Mouse (Mus musculus): ENCODE results near the gene Ccr6. TPM values are rescaled to one million over a fixed set of nuclear protein-coding genes. Genes with fewer than 3 reads are reported as not detected.
"Not testable (repeated sequence)": the region's sequence is repeated elsewhere in the genome, so short reads cannot be mapped to it uniquely, and the experiment has no call there.

Gene Ccr6
- 0.18 TPM in 1 of 2 replicates, not detected in the other for polyA plus RNA-seq (2014; fragmentation: Nextera tagmentation; extraction: Ambion mirVana)

GRCm38 (mm10) chr17:8235743-8236142 lies at the start of gene Ccr6:
Gene Ccr6 (plus strand): TSS chr17:8236043.
- ATAC-seq (ENCODE audit: low read depth), result no peak
- H3K4me2 ChIP-seq (ENCODE audit: low read depth, low read length), result no peak within 1 kb of the TSS
- 73% methylated on average over 3 of the region's 3 CpGs for WGBS
- H3K9ac ChIP-seq (ENCODE audit: low read depth, low read length), result no peak within 1 kb of the TSS
- no peak within 1 kb of the TSS for H3K27ac ChIP-seq (replicated peaks; ENCODE audit: low read depth, low read length)
- H3K4me3 ChIP-seq (ENCODE audit: low read depth, low read length), result no peak within 1 kb of the TSS
- H3K27me3 ChIP-seq (replicated peaks; ENCODE audit: control insufficient read depth, insufficient read depth, low read length), result no peaks in the 10 kb centered on the region
- peaks cover 2% of the 10 kb centered on the region; the same call in 1 of the 2 replicates for H3K9me3 ChIP-seq (ENCODE audit: control insufficient read depth, low read length)
- no peaks in the 10 kb centered on the region for H3K4me1 ChIP-seq (ENCODE audit: control insufficient read depth, insufficient read depth, low read length)
- DNase-seq (ENCODE audit: low spot score), result no peak
- no peaks in the 10 kb centered on the region for H3K36me3 ChIP-seq (ENCODE audit: control insufficient read depth, insufficient read depth, low read length)

GRCm38 (mm10) chr17:8193678-8194077 lies 42.2 kb upstream of the Ccr6 start:
- H3K4me2 ChIP-seq (ENCODE audit: low read depth, low read length), result no peak overlapping the region
- no peaks in the 10 kb centered on the region for H3K4me1 ChIP-seq (ENCODE audit: control insufficient read depth, insufficient read depth, low read length)
- no peak overlapping the region for H3K9ac ChIP-seq (ENCODE audit: low read depth, low read length)
- H3K4me3 ChIP-seq (ENCODE audit: low read depth, low read length), result no peak overlapping the region
- H3K36me3 ChIP-seq (ENCODE audit: control insufficient read depth, insufficient read depth, low read length), result peaks cover 64% of the 10 kb centered on the region
- no peaks in the 10 kb centered on the region for H3K9me3 ChIP-seq (ENCODE audit: control insufficient read depth, low read length)
- no peaks in the 10 kb centered on the region for H3K27me3 ChIP-seq (replicated peaks; ENCODE audit: control insufficient read depth, insufficient read depth, low read length)
- DNase-seq (ENCODE audit: low spot score), result no peak
- ATAC-seq (ENCODE audit: low read depth), result no peak
- no peak overlapping the region for H3K27ac ChIP-seq (replicated peaks; ENCODE audit: low read depth, low read length)
- 86% methylated on average over 8 of the region's 8 CpGs for WGBS

DNA sequence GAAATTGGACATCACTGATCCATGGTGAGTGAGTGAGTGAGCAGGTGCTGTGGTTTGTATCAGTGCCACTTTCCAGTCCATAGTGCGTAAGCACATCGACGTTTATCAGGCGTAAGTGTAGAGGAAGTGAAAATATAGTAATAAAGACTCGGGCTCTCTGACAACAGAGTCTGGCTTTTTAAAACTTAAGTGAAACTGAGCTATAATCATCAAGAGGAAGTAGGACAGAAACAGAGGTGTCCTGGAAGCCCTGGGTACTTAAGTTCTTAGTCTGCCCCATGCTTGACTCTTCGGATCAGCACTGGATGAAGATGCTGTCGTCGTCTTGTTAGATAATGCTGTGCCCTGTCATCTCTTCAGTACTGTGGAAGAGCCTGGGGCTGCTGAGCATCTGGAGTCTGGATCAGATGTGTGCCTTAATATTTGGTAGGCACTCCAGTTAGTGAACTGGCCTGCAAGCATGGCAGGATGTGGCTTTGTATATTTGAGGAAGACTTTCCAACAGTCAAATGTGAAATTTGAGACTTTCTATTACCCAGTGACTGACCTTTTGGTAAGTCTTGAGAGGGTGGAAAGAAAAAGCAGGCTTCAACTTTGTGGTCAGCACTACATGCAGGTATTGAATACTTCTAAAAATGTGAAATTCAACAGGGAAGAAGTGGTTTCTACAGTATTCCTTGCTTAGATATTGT lies 40.0 kb upstream of the Ccr6 start:
- ATAC-seq (ENCODE audit: low read depth), result no peak
- WGBS, result 85% methylated on average over 8 of the region's 8 CpGs
- H3K36me3 ChIP-seq (ENCODE audit: control insufficient read depth, insufficient read depth, low read length), result peaks cover 45% of the 10 kb centered on the region

DNA sequence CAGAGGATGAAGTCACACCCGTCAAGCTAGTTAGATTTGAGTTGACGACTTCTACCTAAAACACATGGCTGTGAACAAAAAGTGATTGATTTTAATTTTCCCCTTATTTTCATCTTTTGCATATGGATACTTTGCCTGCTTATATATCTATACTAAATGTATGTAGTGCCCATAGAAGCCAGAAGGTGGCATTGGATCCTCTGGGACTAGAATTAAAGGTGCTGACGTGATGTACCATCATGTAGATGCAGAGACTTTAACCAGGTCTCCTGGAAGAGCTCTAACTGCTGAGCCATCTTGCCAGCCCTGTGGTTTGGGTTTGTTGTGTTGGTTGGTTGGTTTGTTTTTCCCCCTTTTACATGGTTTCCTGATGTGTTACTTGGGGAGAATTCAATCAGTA lies 38.2 kb upstream of the Ccr6 start:
- H3K4me1 ChIP-seq (ENCODE audit: control insufficient read depth, insufficient read depth, low read length), result no peaks in the 10 kb centered on the region
- 72% methylated on average over 3 of the region's 3 CpGs for WGBS
- no peaks in the 10 kb centered on the region for H3K9me3 ChIP-seq (ENCODE audit: control insufficient read depth, low read length)
- peaks cover 33% of the 10 kb centered on the region for H3K36me3 ChIP-seq (ENCODE audit: control insufficient read depth, insufficient read depth, low read length)
- H3K4me3 ChIP-seq (ENCODE audit: low read depth, low read length), result no peak overlapping the region
- H3K9ac ChIP-seq (ENCODE audit: low read depth, low read length), result no peak overlapping the region
- H3K27ac ChIP-seq (replicated peaks; ENCODE audit: low read depth, low read length), result no peak overlapping the region
- H3K4me2 ChIP-seq (ENCODE audit: low read depth, low read length), result no peak overlapping the region
- DNase-seq (ENCODE audit: low spot score), result peak; percentile 5
- no peak for ATAC-seq (ENCODE audit: low read depth)
- H3K27me3 ChIP-seq (replicated peaks; ENCODE audit: control insufficient read depth, insufficient read depth, low read length), result no peaks in the 10 kb centered on the region

More for the DNA sequence above, 40.0 kb upstream of the Ccr6 start:
- no peak overlapping the region for H3K27ac ChIP-seq (replicated peaks; ENCODE audit: low read depth, low read length)
- H3K4me3 ChIP-seq (ENCODE audit: low read depth, low read length), result no peak overlapping the region
- no peak overlapping the region for H3K4me2 ChIP-seq (ENCODE audit: low read depth, low read length)
- no peaks in the 10 kb centered on the region for H3K4me1 ChIP-seq (ENCODE audit: control insufficient read depth, insufficient read depth, low read length)
- H3K9ac ChIP-seq (ENCODE audit: low read depth, low read length), result no peak overlapping the region
- H3K9me3 ChIP-seq (ENCODE audit: control insufficient read depth, low read length), result no peaks in the 10 kb centered on the region
- DNase-seq (ENCODE audit: low spot score), result no peak
- H3K27me3 ChIP-seq (replicated peaks; ENCODE audit: control insufficient read depth, insufficient read depth, low read length), result no peaks in the 10 kb centered on the region

DNA sequence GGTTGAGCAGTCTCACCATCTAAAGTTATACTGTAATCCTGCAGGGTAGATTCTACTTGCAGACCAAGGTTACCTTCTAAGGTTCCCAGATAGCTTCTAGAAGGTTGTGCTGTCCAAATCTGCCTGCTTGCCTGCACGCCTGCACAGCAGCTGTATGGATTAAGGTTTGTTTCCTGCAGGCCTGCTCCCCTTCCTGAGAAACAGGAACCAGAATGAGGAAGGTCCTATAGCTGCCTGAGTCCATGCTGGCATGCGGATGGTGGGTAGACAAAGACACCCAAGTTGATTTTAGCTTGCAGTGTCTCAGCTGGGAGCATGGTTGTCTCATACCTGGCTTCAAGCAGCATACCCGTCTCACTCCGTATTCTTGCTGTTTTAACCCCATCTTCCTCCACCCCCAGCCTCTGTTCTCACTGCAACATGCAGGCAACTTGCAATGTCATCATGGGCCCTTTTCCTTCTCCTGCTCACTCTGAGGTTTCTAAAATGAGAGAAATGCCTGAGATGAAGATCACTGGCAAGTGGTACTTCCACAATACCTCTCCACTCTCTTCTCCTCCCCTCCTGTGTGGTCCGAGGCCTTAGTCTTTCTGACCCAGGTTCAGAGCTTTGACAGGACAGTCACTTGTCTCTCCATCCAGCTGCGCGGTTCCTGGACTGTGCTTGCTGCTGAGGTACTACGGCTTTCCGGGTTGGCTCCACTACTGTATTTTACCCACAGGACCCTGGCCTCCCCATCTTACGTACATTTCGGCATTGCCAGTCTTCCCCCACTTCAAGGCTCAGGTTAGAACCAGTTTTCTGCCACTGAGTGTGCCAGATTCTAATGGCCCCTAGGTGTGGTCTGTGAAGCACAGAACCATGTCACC lies 36.5 kb upstream of the Ccr6 start:
- ATAC-seq (ENCODE audit: low read depth) (no peak), DNase-seq (ENCODE audit: low spot score) (no peak)
- WGBS, result 83% methylated on average over 11 of the region's 11 CpGs
- peaks cover 22% of the 10 kb centered on the region for H3K36me3 ChIP-seq (ENCODE audit: control insufficient read depth, insufficient read depth, low read length)
- H3K4me2 ChIP-seq (ENCODE audit: low read depth, low read length), result no peak overlapping the region
- H3K9me3 ChIP-seq (ENCODE audit: control insufficient read depth, low read length), result no peaks in the 10 kb centered on the region
- no peaks in the 10 kb centered on the region for H3K4me1 ChIP-seq (ENCODE audit: control insufficient read depth, insufficient read depth, low read length)
- H3K4me3 ChIP-seq (ENCODE audit: low read depth, low read length), result no peak overlapping the region
- H3K27me3 ChIP-seq (replicated peaks; ENCODE audit: control insufficient read depth, insufficient read depth, low read length), result no peaks in the 10 kb centered on the region
- H3K27ac ChIP-seq (replicated peaks; ENCODE audit: low read depth, low read length), result no peak overlapping the region
- H3K9ac ChIP-seq (ENCODE audit: low read depth, low read length), result no peak overlapping the region

DNA sequence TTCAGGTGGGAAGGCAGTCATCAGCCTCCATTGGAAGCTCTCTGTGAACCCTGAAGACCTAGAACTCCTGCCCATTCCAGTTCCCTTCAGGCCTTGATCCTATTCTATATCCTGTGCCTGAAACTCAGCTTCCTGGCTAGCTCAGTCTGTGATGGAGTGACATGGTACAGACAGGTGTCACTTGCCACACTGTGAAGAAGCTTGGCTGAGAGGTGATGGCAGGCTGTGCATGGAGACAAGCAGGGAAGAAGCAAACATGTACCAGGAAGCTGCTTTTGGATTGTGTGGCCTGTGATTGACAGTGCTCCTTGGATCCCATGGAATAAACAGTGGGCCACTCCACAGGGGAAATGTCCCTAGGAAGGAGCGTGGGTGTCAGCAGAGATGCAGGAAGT lies 35.9 kb upstream of the Ccr6 start:
- Histone ChIP-seq H3K4me3 (ENCODE audit: low read depth, low read length) (no peak overlapping the region), H3K9ac (ENCODE audit: low read depth, low read length) (no peak overlapping the region), H3K27ac (replicated peaks; ENCODE audit: low read depth, low read length) (no peak overlapping the region), H3K4me2 (ENCODE audit: low read depth, low read length) (no peak overlapping the region), H3K36me3 (ENCODE audit: control insufficient read depth, insufficient read depth, low read length) (peaks cover 16% of the 10 kb centered on the region), H3K9me3 (ENCODE audit: control insufficient read depth, low read length) (no peaks in the 10 kb centered on the region), H3K4me1 (ENCODE audit: control insufficient read depth, insufficient read depth, low read length) (no peaks in the 10 kb centered on the region), H3K27me3 (replicated peaks; ENCODE audit: control insufficient read depth, insufficient read depth, low read length) (no peaks in the 10 kb centered on the region)
- 89% methylated on average over 1 of the region's 1 CpGs for WGBS
- ATAC-seq (ENCODE audit: low read depth) (no peak), DNase-seq (ENCODE audit: low spot score) (no peak)

DNA sequence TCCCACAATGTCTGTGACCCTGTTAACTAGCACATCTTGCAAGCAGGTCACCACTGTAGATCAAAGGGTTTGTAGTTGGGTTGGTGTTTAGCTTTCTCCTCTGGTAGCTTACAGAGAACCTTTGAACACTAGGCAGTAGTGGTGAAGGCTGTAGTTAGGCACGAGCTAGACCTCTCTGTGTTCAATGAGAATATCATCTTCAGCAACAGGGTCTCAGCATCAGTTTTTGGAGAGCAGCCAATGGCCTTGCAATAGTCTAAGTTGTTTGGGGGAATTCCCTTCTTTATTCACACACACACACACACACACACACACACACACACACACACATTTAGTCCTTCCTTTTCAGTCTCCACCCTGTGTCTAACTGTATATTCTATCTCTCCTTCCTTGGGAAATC lies 32.4 kb upstream of the Ccr6 start:
- no peak for ATAC-seq (ENCODE audit: low read depth)
- no peak overlapping the region for H3K4me3 ChIP-seq (ENCODE audit: low read depth, low read length)
- no peaks in the 10 kb centered on the region for H3K4me1 ChIP-seq (ENCODE audit: control insufficient read depth, insufficient read depth, low read length)
- WGBS, result 67% methylated on average over 1 of the region's 1 CpGs
- DNase-seq (ENCODE audit: low spot score), result no peak
- H3K27me3 ChIP-seq (replicated peaks; ENCODE audit: control insufficient read depth, insufficient read depth, low read length), result no peaks in the 10 kb centered on the region
- H3K4me2 ChIP-seq (ENCODE audit: low read depth, low read length), result no peak overlapping the region
- H3K36me3 ChIP-seq (ENCODE audit: control insufficient read depth, insufficient read depth, low read length), result no peaks in the 10 kb centered on the region
- H3K9me3 ChIP-seq (ENCODE audit: control insufficient read depth, low read length), result no peaks in the 10 kb centered on the region
- no peak overlapping the region for H3K27ac ChIP-seq (replicated peaks; ENCODE audit: low read depth, low read length)
- no peak overlapping the region for H3K9ac ChIP-seq (ENCODE audit: low read depth, low read length)

GRCm38 (mm10) chr17:8205221-8205631 lies 30.6 kb upstream of the Ccr6 start:
- not testable (repeated sequence) for H3K9me3 ChIP-seq (ENCODE audit: control insufficient read depth, low read length); ATAC-seq (ENCODE audit: low read depth); H3K27me3 ChIP-seq (replicated peaks; ENCODE audit: control insufficient read depth, insufficient read depth, low read length); H3K36me3 ChIP-seq (ENCODE audit: control insufficient read depth, insufficient read depth, low read length); H3K4me2 ChIP-seq (ENCODE audit: low read depth, low read length); H3K4me3 ChIP-seq (ENCODE audit: low read depth, low read length); DNase-seq (ENCODE audit: low spot score); H3K27ac ChIP-seq (replicated peaks; ENCODE audit: low read depth, low read length); H3K4me1 ChIP-seq (ENCODE audit: control insufficient read depth, insufficient read depth, low read length); H3K9ac ChIP-seq (ENCODE audit: low read depth, low read length)
- WGBS, result 75% methylated on average over 1 of the region's 1 CpGs

Data from embryonic facial prominence, embryonic 14.5 days (tissue).